Mouse (Mus musculus): ENCODE measurements around the gene Arhgef15. TPM values are rescaled to one million over a fixed set of nuclear protein-coding genes. Genes with fewer than 3 reads are reported as not detected.
"Not testable (repeated sequence)": the region's sequence is repeated elsewhere in the genome, so short reads cannot be mapped to it uniquely, and the experiment has no call there.

Arhgef15 gene
- polyA plus RNA-seq, 1 experiment: 0.25 TPM

DNA sequence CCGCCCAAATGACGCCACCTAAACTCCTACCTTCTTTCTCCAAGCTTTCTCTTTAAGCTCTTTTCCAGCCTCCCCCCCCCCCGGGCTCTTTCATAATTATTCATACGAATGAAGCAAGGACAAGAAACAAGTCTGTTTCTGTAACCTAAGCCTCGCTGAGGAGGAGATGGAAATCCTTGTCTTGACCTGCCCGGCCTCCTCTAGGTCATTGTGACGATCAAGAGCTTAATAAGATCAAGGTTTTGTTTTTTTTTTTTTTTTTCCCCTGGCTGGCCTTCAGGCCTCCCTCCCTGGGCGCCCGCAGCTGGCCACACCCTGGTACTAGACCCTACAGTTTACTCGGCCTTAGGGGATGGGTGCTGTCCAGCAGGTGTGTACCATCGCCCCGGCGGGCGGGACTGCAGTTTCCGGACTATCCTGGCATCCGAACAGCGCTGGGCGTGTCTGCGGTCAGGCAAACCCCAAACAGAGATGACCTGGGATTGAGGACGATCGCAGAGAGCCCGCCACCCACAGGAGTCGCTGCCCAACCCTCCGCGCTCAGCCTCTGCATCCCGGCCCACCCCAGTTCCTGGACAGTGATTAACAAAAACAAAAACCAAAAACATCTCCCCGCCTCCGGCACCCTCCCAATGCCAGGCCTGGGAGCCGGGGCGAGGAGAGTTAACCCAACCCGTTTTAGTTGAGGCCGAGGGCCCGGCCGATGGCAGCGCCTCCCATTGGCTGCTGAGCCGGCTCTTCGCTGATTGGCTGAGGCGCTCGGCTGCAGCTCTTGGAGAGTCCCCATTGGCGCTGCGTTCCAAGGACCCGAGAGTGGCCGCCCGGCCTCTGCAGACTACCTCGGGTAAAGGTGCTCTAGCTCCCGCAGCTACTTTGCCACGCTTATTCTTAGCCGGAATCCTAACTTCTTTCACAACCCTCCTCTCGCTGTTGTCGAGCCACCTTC lies 10.3 kb upstream of the Arhgef15 start, which contains the start of gene Slc25a35:
Gene Slc25a35, plus strand, starts transcription at position 795 of the 946 bp plus-strand sequence.
- Histone ChIP-seq H3K36me3 (ENCODE audit: control insufficient read depth, insufficient read depth) (no peaks in the 10 kb centered on the region), H3K79me3 (ENCODE audit: low read depth) (no peaks in the 10 kb centered on the region), H3K4me3 (ENCODE audit: insufficient read depth, poor library complexity, severe bottlenecking) (peak within 1 kb of the TSS; percentile 25), H3ac (ENCODE audit: control insufficient read depth, insufficient read length, low read depth) (peak within 1 kb of the TSS; percentile 4), H3K79me2 (ENCODE audit: control insufficient read depth, insufficient read depth) (no peaks in the 10 kb centered on the region), H3K27me3 (ENCODE audit: control insufficient read depth, insufficient read depth, insufficient read length) (no peaks in the 10 kb centered on the region)
- TF ChIP-seq FOSL1 (IDR thresholded peaks at IDR 0.05; ENCODE audit: insufficient read depth, low read length, poor library complexity, severe bottlenecking): no peak
- no peak for TF ChIP-seq MYOD1 (IDR thresholded peaks at IDR 0.05; ENCODE audit: control insufficient read depth, insufficient read length, low read depth)
- no peak for TF ChIP-seq USF1 (IDR thresholded peaks at IDR 0.05; ENCODE audit: low read depth)
- no peak for TF ChIP-seq CEBPB (IDR thresholded peaks at IDR 0.05; ENCODE audit: low read depth)
- TF ChIP-seq MAX (IDR thresholded peaks at IDR 0.05): peak; percentile 9
- no peak for TF ChIP-seq MYOG (IDR thresholded peaks at IDR 0.05; ENCODE audit: control insufficient read depth, extremely low read depth, insufficient read length)

DNA sequence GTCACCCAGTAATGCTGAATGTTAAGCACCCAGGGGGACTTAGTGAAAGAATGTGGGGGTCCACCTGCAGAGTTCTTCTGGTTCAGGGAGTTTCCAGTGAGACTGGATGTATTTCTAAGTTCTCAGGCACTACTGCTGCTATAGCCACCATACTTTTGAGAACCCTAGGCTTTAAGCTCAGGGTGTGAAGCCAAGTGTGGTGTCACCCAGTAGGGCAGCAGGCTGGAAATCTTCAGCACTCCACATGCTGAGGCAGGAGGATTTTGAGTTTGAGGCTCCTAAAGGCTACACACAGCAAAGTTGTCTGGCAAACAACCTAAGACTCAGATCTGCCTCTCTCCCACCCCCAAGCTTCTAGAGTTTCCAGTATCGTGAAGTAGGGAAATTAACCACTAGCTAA lies 9.3 kb upstream of the Arhgef15 start:
- Histone ChIP-seq H3ac (ENCODE audit: control insufficient read depth, insufficient read length, low read depth) (no peak overlapping the region), H3K79me2 (ENCODE audit: control insufficient read depth, insufficient read depth) (no peaks in the 10 kb centered on the region), H3K36me3 (ENCODE audit: control insufficient read depth, insufficient read depth) (no peaks in the 10 kb centered on the region), H3K27me3 (ENCODE audit: control insufficient read depth, insufficient read depth, insufficient read length) (no peaks in the 10 kb centered on the region), H3K79me3 (ENCODE audit: low read depth) (no peaks in the 10 kb centered on the region), H3K4me3 (ENCODE audit: insufficient read depth, poor library complexity, severe bottlenecking) (no peak overlapping the region)
- no peak for TF ChIP-seq MAX (IDR thresholded peaks at IDR 0.05)
- no peak for TF ChIP-seq MYOD1 (IDR thresholded peaks at IDR 0.05; ENCODE audit: control insufficient read depth, insufficient read length, low read depth)
- no peak for TF ChIP-seq USF1 (IDR thresholded peaks at IDR 0.05; ENCODE audit: low read depth)
- TF ChIP-seq CTCF (IDR thresholded peaks at IDR 0.05; ENCODE audit: control insufficient read depth, insufficient read depth, insufficient read length): no peak
- no peak for TF ChIP-seq MYOG (IDR thresholded peaks at IDR 0.05; ENCODE audit: control insufficient read depth, extremely low read depth, insufficient read length)
- no peak for TF ChIP-seq CEBPB (IDR thresholded peaks at IDR 0.05; ENCODE audit: low read depth)

DNA sequence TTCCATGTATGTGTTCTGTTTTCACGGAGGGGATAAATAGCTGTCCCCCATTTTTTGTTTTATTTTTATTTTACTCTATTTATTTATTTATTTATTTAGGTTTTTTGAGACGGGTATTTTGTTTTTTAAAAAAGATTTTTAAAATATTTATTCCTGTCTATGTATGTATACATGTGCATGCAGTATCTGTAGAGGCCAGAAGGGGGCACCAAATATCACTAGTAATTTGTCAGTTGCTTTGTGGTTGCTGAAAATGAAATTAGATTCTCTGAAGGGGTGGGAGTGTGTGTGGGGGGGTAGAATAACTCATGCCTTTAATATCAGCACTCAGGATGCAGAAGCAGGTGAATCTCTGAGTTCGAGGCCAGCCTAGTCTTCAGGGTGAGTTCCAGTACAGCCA lies 8.6 kb upstream of the Arhgef15 start:
- no peaks in the 10 kb centered on the region for H3K27me3 ChIP-seq (ENCODE audit: control insufficient read depth, insufficient read depth, insufficient read length)
- H3K79me3 ChIP-seq (ENCODE audit: low read depth): no peaks in the 10 kb centered on the region
- TF ChIP-seq MAX (IDR thresholded peaks at IDR 0.05) (peak; percentile 19), CTCF (IDR thresholded peaks at IDR 0.05; ENCODE audit: control insufficient read depth, insufficient read depth, insufficient read length) (no peak)
- no peak overlapping the region for H3K4me3 ChIP-seq (ENCODE audit: insufficient read depth, poor library complexity, severe bottlenecking)
- no peaks in the 10 kb centered on the region for H3K36me3 ChIP-seq (ENCODE audit: control insufficient read depth, insufficient read depth)
- H3K79me2 ChIP-seq (ENCODE audit: control insufficient read depth, insufficient read depth): no peaks in the 10 kb centered on the region
- no peak overlapping the region for H3ac ChIP-seq (ENCODE audit: control insufficient read depth, insufficient read length, low read depth)

DNA sequence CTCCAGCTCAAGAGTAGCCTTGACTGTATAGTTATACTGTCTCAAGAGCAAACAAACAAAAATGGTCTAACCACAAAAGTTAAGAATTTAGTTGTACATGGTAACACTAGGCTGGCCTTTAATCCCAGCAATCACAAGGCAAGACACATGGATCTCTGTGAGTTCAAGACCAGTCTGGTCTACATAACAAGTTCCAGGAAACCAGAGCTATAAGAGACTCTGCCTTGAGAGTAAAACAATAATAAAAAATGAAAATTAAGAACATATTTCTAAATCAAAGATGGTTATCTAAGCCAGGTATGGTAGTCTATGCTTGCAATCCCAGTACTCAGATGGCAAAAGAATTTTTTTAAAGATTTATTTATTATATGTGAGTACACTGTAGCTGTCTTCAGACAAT lies 7.8 kb upstream of the Arhgef15 start:
- Histone ChIP-seq H3K4me3 (ENCODE audit: insufficient read depth, poor library complexity, severe bottlenecking) (no peak overlapping the region), H3K36me3 (ENCODE audit: control insufficient read depth, insufficient read depth) (no peaks in the 10 kb centered on the region), H3K79me3 (ENCODE audit: low read depth) (no peaks in the 10 kb centered on the region), H3K27me3 (ENCODE audit: control insufficient read depth, insufficient read depth, insufficient read length) (no peaks in the 10 kb centered on the region), H3K79me2 (ENCODE audit: control insufficient read depth, insufficient read depth) (no peaks in the 10 kb centered on the region), H3ac (ENCODE audit: control insufficient read depth, insufficient read length, low read depth) (no peak overlapping the region)
- TF ChIP-seq MYOD1 (IDR thresholded peaks at IDR 0.05; ENCODE audit: control insufficient read depth, insufficient read length, low read depth): no peak
- TF ChIP-seq MAX (IDR thresholded peaks at IDR 0.05): no peak
- no peak for TF ChIP-seq USF1 (IDR thresholded peaks at IDR 0.05; ENCODE audit: low read depth)
- TF ChIP-seq CTCF (IDR thresholded peaks at IDR 0.05; ENCODE audit: control insufficient read depth, insufficient read depth, insufficient read length): no peak
- no peak for TF ChIP-seq CEBPB (IDR thresholded peaks at IDR 0.05; ENCODE audit: low read depth)
- TF ChIP-seq FOSL1 (IDR thresholded peaks at IDR 0.05; ENCODE audit: insufficient read depth, low read length, poor library complexity, severe bottlenecking): no peak
- no peak for TF ChIP-seq MYOG (IDR thresholded peaks at IDR 0.05; ENCODE audit: control insufficient read depth, extremely low read depth, insufficient read length)

DNA sequence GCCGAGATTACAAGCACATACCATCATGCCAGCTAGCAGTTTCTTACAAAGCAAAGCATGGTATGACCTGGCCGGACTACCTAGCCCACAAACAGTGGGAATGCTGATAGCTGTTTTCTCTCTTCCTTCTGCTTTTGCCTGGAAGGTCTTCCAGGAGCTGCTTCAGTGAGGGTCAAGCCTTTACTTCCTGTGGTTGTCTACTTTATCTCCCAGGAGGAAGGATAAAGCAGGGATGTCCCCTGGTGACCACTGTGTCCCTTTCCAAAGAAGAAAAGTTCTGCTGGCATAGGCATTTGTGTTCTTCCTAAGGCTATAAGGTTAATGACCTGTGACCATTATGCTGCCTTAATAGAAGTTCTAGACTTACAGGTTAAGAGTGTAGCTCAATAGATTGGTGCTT lies 6.1 kb upstream of the Arhgef15 start:
- H3K79me2 ChIP-seq (ENCODE audit: control insufficient read depth, insufficient read depth): no peaks in the 10 kb centered on the region
- H3K4me3 ChIP-seq (ENCODE audit: insufficient read depth, poor library complexity, severe bottlenecking): no peak overlapping the region
- no peak for TF ChIP-seq CEBPB (IDR thresholded peaks at IDR 0.05; ENCODE audit: low read depth)

DNA sequence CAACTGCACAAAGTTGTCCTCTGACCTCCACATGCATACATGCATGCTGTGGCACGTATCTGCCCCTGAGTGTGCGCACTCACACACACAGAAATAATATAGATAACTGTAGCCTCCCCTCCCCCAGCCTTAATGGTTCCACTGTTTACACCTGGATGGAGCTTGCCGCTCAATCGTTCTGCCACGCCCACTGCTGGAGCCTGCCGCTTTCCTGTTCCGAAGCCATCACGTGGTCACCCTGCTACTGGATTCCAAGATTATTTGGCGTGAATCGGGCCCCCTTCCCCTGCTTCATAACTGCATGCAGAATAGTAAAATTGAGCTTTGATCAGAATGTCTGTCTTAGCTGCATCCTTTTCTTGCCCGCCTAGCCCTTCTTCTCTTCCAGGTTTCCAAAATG lies 4.9 kb upstream of the Arhgef15 start:
- H3K79me3 ChIP-seq (ENCODE audit: low read depth); H3ac ChIP-seq (ENCODE audit: control insufficient read depth, insufficient read length, low read depth); H3K36me3 ChIP-seq (ENCODE audit: control insufficient read depth, insufficient read depth); H3K27me3 ChIP-seq (ENCODE audit: control insufficient read depth, insufficient read depth, insufficient read length); H3K4me3 ChIP-seq (ENCODE audit: insufficient read depth, poor library complexity, severe bottlenecking); H3K79me2 ChIP-seq (ENCODE audit: control insufficient read depth, insufficient read depth): not testable (repeated sequence)

More for the DNA sequence above, 6.1 kb upstream of the Arhgef15 start:
- H3K36me3 ChIP-seq (ENCODE audit: control insufficient read depth, insufficient read depth): no peaks in the 10 kb centered on the region
- H3ac ChIP-seq (ENCODE audit: control insufficient read depth, insufficient read length, low read depth): no peak overlapping the region
- H3K79me3 ChIP-seq (ENCODE audit: low read depth): no peaks in the 10 kb centered on the region
- no peaks in the 10 kb centered on the region for H3K27me3 ChIP-seq (ENCODE audit: control insufficient read depth, insufficient read depth, insufficient read length)
